Mouse (Mus musculus) liver, embryonic 13.5 days (tissue): ENCODE measurements around the gene Lypd6b. TPM values are rescaled to one million over a fixed set of nuclear protein-coding genes. Genes with fewer than 3 reads are reported as not detected.

Experiments
- ATAC-seq: fragments of 200-750 bp; cut with Nextera tagmentation; 2 replicates; pipeline ENCODE4 v1.8.0; 2017; ENCODE audit warnings: low read depth, mild to moderate bottlenecking, moderate number of reproducible peaks, moderate library complexity
- DNase-seq: peaks from one replicate; pipeline ENCODE4 v3.0.0; 2022
- H3K27ac ChIP-seq: fragments of 300-500 bp; sonication (generic); 2 replicates; pipeline ENCODE4 v1.5.1; 2015; ENCODE audit warnings: moderate library complexity, mild to moderate bottlenecking, inconsistent platforms
- H3K27me3 ChIP-seq: fragments of 300-500 bp; sonication (generic); 2 replicates; pipeline ENCODE4 v1.6.1; 2015; ENCODE audit warnings: mild to moderate bottlenecking, inconsistent platforms
- H3K36me3 ChIP-seq: fragments of 300-500 bp; sonication (generic); 2 replicates; pipeline ENCODE4 v1.6.1; 2015; ENCODE audit warnings: mild to moderate bottlenecking, inconsistent platforms
- H3K4me1 ChIP-seq: fragments of 300-500 bp; sonication (generic); replicated peaks from 2 replicates; pipeline ENCODE4 v1.6.1; 2015; ENCODE audit warnings: inconsistent platforms
- H3K4me2 ChIP-seq: fragments of 300-500 bp; sonication (generic); 2 replicates; pipeline ENCODE4 v1.6.1; 2015; ENCODE audit warnings: inconsistent platforms, mild to moderate bottlenecking, moderate library complexity
- H3K4me3 ChIP-seq: fragments of 300-500 bp; sonication (generic); replicated peaks from 2 replicates; pipeline ENCODE4 v1.5.1; 2015; ENCODE audit warnings: mild to moderate bottlenecking, inconsistent platforms
- H3K9ac ChIP-seq: fragments of 300-500 bp; sonication (generic); 2 replicates; pipeline ENCODE4 v1.6.1; 2015; ENCODE audit warnings: mild to moderate bottlenecking, inconsistent platforms
- H3K9me3 ChIP-seq: fragments of 300-500 bp; sonication (generic); replicated peaks from 2 replicates; pipeline ENCODE4 v1.6.1; 2016; ENCODE audit warnings: inconsistent platforms
- WGBS: fragments of 180-500 bp; shearing (Covaris S2); methylation state at CpG from one replicate; pipeline ENCODE4 v1.1.7; 2015; ENCODE audit not compliant: insufficient replicate concordance; 5-methylcytosine and 5-hydroxymethylcytosine counted together
- polyA plus RNA-seq: library from polyadenylated mRNA; unstranded; fragments of >200 nt; fragmentation: Nextera tagmentation; extraction: Ambion mirVana; gene quantifications from 2 replicates; pipeline ENCODE4 v1.2.1, GENCODE M21; 2015

The Lypd6b gene
- polyA plus RNA-seq = 0.05 TPM in 1 of 2 replicates, not detected in the other

GRCm38 (mm10) chr2:49787376-49788050 is at the start of gene Lypd6b:
Gene Lypd6b (plus strand): TSS chr2:49787688.
- Histone ChIP-seq H3K36me3 (no peaks in the 10 kb centered on the region), H3K27me3 (peaks cover 60% of the 10 kb centered on the region), H3K9ac (no peak within 1 kb of the TSS), H3K9me3 (no peaks in the 10 kb centered on the region), H3K27ac (no peak within 1 kb of the TSS), H3K4me1 (peaks cover 9% of the 10 kb centered on the region), H3K4me2 (peak within 1 kb of the TSS; percentile 70), H3K4me3 (peak within 1 kb of the TSS; percentile 54)
- ATAC-seq (no peak), DNase-seq (no peak)
- WGBS = 1% methylated on average over 74 of the region's 79 CpGs

- Histone ChIP-seq H3K4me3 (no peak overlapping the region), H3K4me2 (no peak overlapping the region), H3K9me3 (no peaks in the 10 kb centered on the region), H3K27ac (no peak overlapping the region), H3K36me3 (no peaks in the 10 kb centered on the region), H3K9ac (no peak overlapping the region), H3K4me1 (0 out of 2 replicates have a peak, but pooled peaks cover 3% of the 10 kb centered on the region), H3K27me3 (no peaks in the 10 kb centered on the region)
- 72% methylated on average over 5 of the region's 5 CpGs for WGBS
- no peak for DNase-seq
- no peak for ATAC-seq
These were observed 48.4 kb upstream of the Lypd6b start for GRCm38 (mm10) chr2:49739046-49739445.

GRCm38 (mm10) chr2:49741026-49741425 is 46.5 kb upstream of the Lypd6b start:
- Histone ChIP-seq H3K9ac (no peak overlapping the region), H3K36me3 (no peaks in the 10 kb centered on the region), H3K27ac (no peak overlapping the region), H3K4me1 (no peaks in the 10 kb centered on the region), H3K9me3 (no peaks in the 10 kb centered on the region), H3K27me3 (no peaks in the 10 kb centered on the region), H3K4me3 (no peak overlapping the region), H3K4me2 (no peak overlapping the region)
- 59% methylated on average over 6 of the region's 6 CpGs for WGBS
- DNase-seq (no peak), ATAC-seq (no peak)

GRCm38 (mm10) chr2:49741895-49742734 is 45.4 kb upstream of the Lypd6b start:
- Histone ChIP-seq H3K27me3 (no peaks in the 10 kb centered on the region), H3K27ac (no peak overlapping the region), H3K4me2 (no peak overlapping the region), H3K4me3 (no peak overlapping the region), H3K9me3 (no peaks in the 10 kb centered on the region), H3K36me3 (no peaks in the 10 kb centered on the region), H3K9ac (no peak overlapping the region), H3K4me1 (no peaks in the 10 kb centered on the region)
- DNase-seq (no peak), ATAC-seq (no peak)
- 64% methylated on average over 16 of the region's 16 CpGs for WGBS

GRCm38 (mm10) chr2:49742919-49743318 is 44.6 kb upstream of the Lypd6b start:
- H3K9me3 ChIP-seq = no peaks in the 10 kb centered on the region
- no peak overlapping the region for H3K4me3 ChIP-seq
- H3K4me1 ChIP-seq = no peaks in the 10 kb centered on the region
- no peak overlapping the region for H3K4me2 ChIP-seq
- no peaks in the 10 kb centered on the region for H3K27me3 ChIP-seq
- ATAC-seq (no peak), DNase-seq (no peak)
- H3K36me3 ChIP-seq = no peaks in the 10 kb centered on the region
- WGBS = 65% methylated on average over 4 of the region's 4 CpGs
- H3K27ac ChIP-seq = no peak overlapping the region
- H3K9ac ChIP-seq = no peak overlapping the region

- H3K36me3 ChIP-seq = no peaks in the 10 kb centered on the region
- ATAC-seq (no peak), DNase-seq (no peak)
- 55% methylated on average over 6 of the region's 6 CpGs for WGBS
- H3K27ac ChIP-seq = no peak overlapping the region
- H3K4me3 ChIP-seq = no peak overlapping the region
- H3K27me3 ChIP-seq = no peaks in the 10 kb centered on the region
- H3K9me3 ChIP-seq = no peaks in the 10 kb centered on the region
- H3K4me2 ChIP-seq = no peak overlapping the region
- no peaks in the 10 kb centered on the region for H3K4me1 ChIP-seq
- H3K9ac ChIP-seq = no peak overlapping the region
These were observed 43.7 kb upstream of the Lypd6b start for GRCm38 (mm10) chr2:49743775-49744174.

GRCm38 (mm10) chr2:49744251-49745093 is 43.0 kb upstream of the Lypd6b start:
- DNase-seq = no peak

GRCm38 (mm10) chr2:49745094-49745781 is 42.2 kb upstream of the Lypd6b start:
- ATAC-seq = no peak
- no peak overlapping the region for H3K9ac ChIP-seq
- 66% methylated on average over 14 of the region's 14 CpGs for WGBS
- H3K4me1 ChIP-seq = no peaks in the 10 kb centered on the region
- H3K4me2 ChIP-seq = no peak overlapping the region
- no peaks in the 10 kb centered on the region for H3K36me3 ChIP-seq
- H3K27me3 ChIP-seq = no peaks in the 10 kb centered on the region
- H3K9me3 ChIP-seq = no peaks in the 10 kb centered on the region
- H3K27ac ChIP-seq = no peak overlapping the region
- no peak for DNase-seq
- H3K4me3 ChIP-seq = no peak overlapping the region

More at GRCm38 (mm10) chr2:49744251-49745093, 43.0 kb upstream of the Lypd6b start:
- no peak overlapping the region for H3K4me3 ChIP-seq
- no peak for ATAC-seq
- no peak overlapping the region for H3K4me2 ChIP-seq
- no peaks in the 10 kb centered on the region for H3K9me3 ChIP-seq
- H3K27me3 ChIP-seq = no peaks in the 10 kb centered on the region
- no peak overlapping the region for H3K27ac ChIP-seq
- no peak overlapping the region for H3K9ac ChIP-seq
- H3K36me3 ChIP-seq = no peaks in the 10 kb centered on the region
- 50% methylated on average over 11 of the region's 11 CpGs for WGBS
- no peaks in the 10 kb centered on the region for H3K4me1 ChIP-seq

- ATAC-seq = no peak
- no peaks in the 10 kb centered on the region for H3K36me3 ChIP-seq
- DNase-seq = no peak
- no peaks in the 10 kb centered on the region for H3K27me3 ChIP-seq
- no peak overlapping the region for H3K27ac ChIP-seq
- H3K4me1 ChIP-seq = no peaks in the 10 kb centered on the region
- no peak overlapping the region for H3K4me2 ChIP-seq
- 51% methylated on average over 7 of the region's 7 CpGs for WGBS
- no peak overlapping the region for H3K9ac ChIP-seq
- H3K9me3 ChIP-seq = no peaks in the 10 kb centered on the region
- H3K4me3 ChIP-seq = no peak overlapping the region
These were observed 40.5 kb upstream of the Lypd6b start for GRCm38 (mm10) chr2:49746947-49747346.

- no peak overlapping the region for H3K27ac ChIP-seq
- no peaks in the 10 kb centered on the region for H3K4me1 ChIP-seq
- DNase-seq (no peak), ATAC-seq (no peak)
- 65% methylated on average over 2 of the region's 2 CpGs for WGBS
- no peaks in the 10 kb centered on the region for H3K36me3 ChIP-seq
- H3K27me3 ChIP-seq = no peaks in the 10 kb centered on the region
- no peak overlapping the region for H3K4me3 ChIP-seq
- H3K9ac ChIP-seq = no peak overlapping the region
- no peaks in the 10 kb centered on the region for H3K9me3 ChIP-seq
- H3K4me2 ChIP-seq = no peak overlapping the region
These were observed 39.8 kb upstream of the Lypd6b start for GRCm38 (mm10) chr2:49747670-49748069.
